Mouse (Mus musculus) E14TG2a.4 (cell line): ENCODE data around the gene Hspb7.

ENCODE experiments used
- CTCF ChIP-seq: conservative IDR thresholded peaks from 2 replicates; pipeline ENCODE4 v1.5.1; 2014; ENCODE audit warnings: low read length
- POU5F1 ChIP-seq: IDR thresholded peaks from 2 replicates; pipeline ENCODE4 v1.6.1; 2014; ENCODE audit warnings: low read length, borderline replicate concordance

DNA sequence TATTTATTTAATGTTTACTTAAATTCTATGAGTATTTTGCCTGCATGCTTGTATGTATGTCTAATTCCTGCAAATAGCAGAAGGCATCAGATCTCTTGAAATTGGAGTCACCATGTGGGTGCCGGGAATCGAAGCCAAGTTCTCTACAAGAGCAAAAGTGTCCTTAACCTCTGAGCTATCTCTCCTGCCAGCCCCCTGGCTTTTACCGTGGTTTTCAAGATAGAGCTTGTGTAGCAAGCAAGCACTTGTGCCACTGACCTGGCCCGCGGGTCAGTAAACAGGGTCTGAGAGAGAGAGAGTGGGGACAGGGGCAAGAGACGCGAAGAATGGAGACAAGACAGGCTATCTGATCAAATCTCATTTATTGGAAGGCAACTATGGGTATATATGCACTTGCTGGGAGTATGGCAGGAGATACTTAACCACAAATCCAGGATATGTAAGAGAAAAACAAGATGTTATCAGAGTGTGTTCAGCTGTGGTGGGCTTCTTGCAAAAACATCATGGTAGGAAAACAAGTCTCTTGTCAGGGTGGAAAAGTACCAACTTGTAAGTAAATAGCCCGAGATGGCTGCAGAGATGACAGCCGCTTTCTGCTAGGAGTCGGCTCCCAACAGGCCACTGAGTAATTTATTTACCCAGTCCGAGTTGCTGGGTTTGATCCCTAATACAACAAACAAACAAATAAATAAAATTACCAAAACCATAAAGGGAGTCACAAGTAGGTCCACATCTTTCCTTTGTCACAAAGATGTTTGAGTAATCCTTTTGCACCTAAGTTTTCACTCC lies 23.3 kb downstream of the Hspb7 start:
- TF ChIP-seq CTCF, result no peak
- no peak for TF ChIP-seq POU5F1
